ENCODE assay signal across 9 mouse cellular contexts in the genomic region with DNA sequence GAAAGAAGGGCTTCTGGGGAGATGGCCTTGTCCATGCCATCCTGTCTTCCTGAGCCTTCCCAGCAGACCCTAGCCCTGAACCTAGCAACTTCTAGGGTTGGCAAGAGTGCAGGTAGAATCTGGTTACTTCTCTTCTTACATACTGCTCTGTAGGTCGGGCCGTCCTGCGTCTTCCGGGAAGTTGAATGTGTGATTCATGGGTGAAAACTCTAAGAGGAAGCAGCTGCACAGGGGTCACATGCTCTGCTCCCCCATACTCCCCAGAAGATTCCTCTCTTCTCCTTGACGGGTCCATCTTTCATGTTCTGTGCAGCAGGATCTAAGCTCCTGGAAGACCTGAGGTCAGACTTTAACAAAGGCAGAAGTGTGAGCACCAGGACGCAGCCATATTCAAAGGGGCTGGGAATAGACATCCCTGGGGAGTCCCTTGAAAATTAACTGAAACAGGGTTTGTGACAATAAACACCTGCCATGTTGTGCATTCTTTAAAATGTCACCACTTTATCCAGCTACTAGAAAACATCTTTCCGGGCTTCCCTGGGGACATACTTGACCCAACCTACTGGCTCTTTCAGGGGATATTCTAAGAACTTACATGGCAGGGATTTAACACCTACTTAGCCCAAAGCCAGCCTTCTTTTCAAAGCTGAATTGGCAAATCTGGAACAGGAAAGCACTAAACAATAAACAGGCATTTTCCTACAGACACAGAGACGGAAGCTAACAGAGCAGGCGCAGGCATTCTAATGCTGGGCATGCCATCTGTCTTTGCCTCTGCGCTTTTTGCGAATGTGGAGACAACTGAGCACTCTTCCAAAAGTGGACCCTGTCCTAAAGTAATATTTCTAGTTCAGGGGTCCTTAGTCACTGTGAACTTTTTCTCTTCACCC.
DNase-seq lines count a peak whose midpoint lies in the region; ATAC-seq and TF ChIP-seq lines count a peak whose summit lies in the region.
"Had no signal": no experiment of that assay in that cellular context is flagged by ENCODE, and none has a peak within 500 bp of the region (broad histone marks: within the 10 kb centered on the region; RNA-seq: fewer than 3 reads in every experiment).

No protein-coding gene starts in this region.

- 62% methylated on average over 11 of the region's 11 CpGs for WGBS in lung, embryonic 15.5 days
- WGBS in lung, adult 2 months: 62% methylated on average over 11 of the region's 11 CpGs
- 61% methylated on average over 11 of the region's 11 CpGs for WGBS in macrophage (ENCODE audit: missing documents)
- 71% methylated on average over 11 of the region's 11 CpGs for WGBS in stomach, embryonic 16.5 days

- no peaks in the 10 kb centered on the region for H3K9me3 ChIP-seq in lung, embryonic 15.5 days
- H3K9me3 ChIP-seq in stomach, embryonic 16.5 days (replicated peaks; ENCODE audit: control insufficient read depth, low read length): no peaks in the 10 kb centered on the region

- peak overlapping the region; percentile 49 for H3K27ac ChIP-seq in lung, embryonic 15.5 days
- peak overlapping the region; percentile 65 for H3K27ac ChIP-seq in macrophage
- H3K27ac ChIP-seq in stomach, embryonic 16.5 days (ENCODE audit: low read length): peak overlapping the region; percentile 50
- H3K27ac ChIP-seq: liver, embryonic 14.5 days had no signal

- peak; percentile 12 for DNase-seq in embryo, embryonic 11 days
- no peak for DNase-seq in embryo, embryonic 10 days (ENCODE audit: low spot score)
- DNase-seq in lung, adult 2 months: no peak
- DNase-seq in right cerebral cortex, adult 18-20 months: no peak
- DNase-seq in left cerebral cortex, adult 11 months (ENCODE audit: low spot score): no peak

- H3K9ac ChIP-seq in lung, embryonic 15.5 days: no peak overlapping the region
- no peak overlapping the region for H3K9ac ChIP-seq in stomach, embryonic 16.5 days (ENCODE audit: low read length)
- H3K9ac ChIP-seq: liver, embryonic 14.5 days had no signal

- no peak for TF ChIP-seq CTCF in lung, adult 2 months (IDR thresholded peaks at IDR 0.05; ENCODE audit: insufficient read depth, low read length)

- no peaks in the 10 kb centered on the region for H3K36me3 ChIP-seq in lung, embryonic 15.5 days
- no peaks in the 10 kb centered on the region for H3K36me3 ChIP-seq in macrophage (ENCODE audit: inconsistent target)
- no peaks in the 10 kb centered on the region for H3K36me3 ChIP-seq in stomach, embryonic 16.5 days (ENCODE audit: control insufficient read depth, insufficient read depth, low read length)

- ATAC-seq in lung, embryonic 15.5 days (ENCODE audit: borderline replicate concordance, extremely low read depth, low FRiP score, low TSS enrichment): no peak
- ATAC-seq in stomach, embryonic 16.5 days (ENCODE audit: insufficient read depth, low FRiP score): no peak

- H3K4me1 ChIP-seq in lung, embryonic 15.5 days: peaks cover 11% of the 10 kb centered on the region; the same call in 1 of the 2 replicates
- no peaks in the 10 kb centered on the region for H3K4me1 ChIP-seq in lung, adult 2 months (ENCODE audit: control insufficient read depth, insufficient read depth, low read length)
- H3K4me1 ChIP-seq in stomach, embryonic 16.5 days (ENCODE audit: control insufficient read depth, insufficient read depth, low read length): no peaks in the 10 kb centered on the region

- H3K4me2 ChIP-seq in lung, embryonic 15.5 days: no peak overlapping the region
- no peak overlapping the region for H3K4me2 ChIP-seq in stomach, embryonic 16.5 days (ENCODE audit: low read depth, low read length)

- no peaks in the 10 kb centered on the region for H3K27me3 ChIP-seq in lung, embryonic 15.5 days
- no peaks in the 10 kb centered on the region for H3K27me3 ChIP-seq in stomach, embryonic 16.5 days (ENCODE audit: control insufficient read depth, insufficient read depth, low read length)

- H3K79me2 ChIP-seq in macrophage (ENCODE audit: inconsistent target): no peaks in the 10 kb centered on the region

- no peak overlapping the region for H3K4me3 ChIP-seq in lung, embryonic 15.5 days
- H3K4me3 ChIP-seq in lung, adult 2 months (replicated peaks; ENCODE audit: extremely low read depth, low read depth, low read length): no peak overlapping the region
- H3K4me3 ChIP-seq in macrophage (ENCODE audit: inconsistent target): no peak overlapping the region
- H3K4me3 ChIP-seq in stomach, embryonic 16.5 days (replicated peaks; ENCODE audit: low read length): no peak overlapping the region

- TF ChIP-seq POLR2A in lung, adult 2 months (IDR thresholded peaks at IDR 0.05; ENCODE audit: borderline replicate concordance, extremely low read depth, low read depth, low read length): no peak
